Mouse (Mus musculus) midbrain, postnatal 0 days (tissue): ENCODE results near the gene Drosha. TPM values are rescaled to one million over a fixed set of nuclear protein-coding genes. Genes with fewer than 3 reads are reported as not detected.

ENCODE experiments used
- ATAC-seq: fragments of 200-750 bp; cut with Nextera tagmentation; 2 replicates; pipeline ENCODE4 v1.8.0; 2017; ENCODE audit warnings: moderate number of reproducible peaks, mild to moderate bottlenecking, moderate TSS enrichment, moderate library complexity; ENCODE audit not compliant: low FRiP score
- DNase-seq: peaks from one replicate; pipeline ENCODE4 v3.0.0-alpha.2; 2015; ENCODE audit warnings: low spot score
- H3K27ac ChIP-seq: fragments of 300-500 bp; sonication (generic); 2 replicates; pipeline ENCODE4 v1.5.1; 2014; ENCODE audit warnings: low read depth, mild to moderate bottlenecking, low read length, mixed read lengths
- H3K27me3 ChIP-seq: fragments of 300-500 bp; sonication (generic); 2 replicates; pipeline ENCODE4 v1.6.1; 2014; ENCODE audit warnings: low read length, control low read depth, mixed read lengths; ENCODE audit not compliant: insufficient read depth
- H3K36me3 ChIP-seq: fragments of 300-500 bp; sonication (generic); 2 replicates; pipeline ENCODE4 v1.6.1; 2014; ENCODE audit warnings: low read length, control low read depth, mixed read lengths; ENCODE audit not compliant: insufficient read depth
- H3K4me1 ChIP-seq: fragments of 300-500 bp; sonication (generic); 2 replicates; pipeline ENCODE4 v1.6.1; 2014; ENCODE audit warnings: mild to moderate bottlenecking, control low read depth, antibody characterized with exemption, low read length, mixed read lengths; ENCODE audit not compliant: insufficient read depth
- H3K4me2 ChIP-seq: fragments of 300-500 bp; sonication (generic); 2 replicates; pipeline ENCODE4 v1.6.1; 2014; ENCODE audit warnings: low read depth, mild to moderate bottlenecking, low read length, mixed read lengths; ENCODE audit not compliant: poor library complexity, severe bottlenecking
- H3K4me3 ChIP-seq: fragments of 300-500 bp; sonication (generic); 2 replicates; pipeline ENCODE4 v1.5.1; 2014; ENCODE audit warnings: low read depth, mild to moderate bottlenecking, low read length, moderate library complexity
- H3K9ac ChIP-seq: fragments of 300-500 bp; sonication (generic); replicated peaks from 2 replicates; pipeline ENCODE4 v1.6.1; 2014; ENCODE audit warnings: mild to moderate bottlenecking, low read length, moderate library complexity, mixed read lengths; ENCODE audit not compliant: poor library complexity, severe bottlenecking
- H3K9me3 ChIP-seq: fragments of 300-500 bp; sonication (generic); 2 replicates; pipeline ENCODE4 v1.6.1; 2016; ENCODE audit warnings: low read length, control low read depth
- CTCF ChIP-seq: IDR thresholded peaks from 2 replicates; pipeline ENCODE4 v1.5.1; 2016; ENCODE audit warnings: antibody characterized with exemption, mild to moderate bottlenecking
- WGBS: fragments of 180-500 bp; shearing (Covaris S2); extraction: QIAGEN DNeasy Blood & Tissue Kit; methylation state at CpG from one replicate; pipeline ENCODE4 v1.1.7; 2014; 5-methylcytosine and 5-hydroxymethylcytosine counted together
- polyA plus RNA-seq: library from polyadenylated mRNA; unstranded; fragments of >200 nt; fragmentation: Nextera tagmentation; extraction: Ambion mirVana; gene quantifications from 2 replicates; pipeline ENCODE4 v1.2.1, GENCODE M21; 2015
- total RNA-seq: library from RNA; depleted of rRNA; stranded (reverse); fragments of >200 nt; gene quantifications from 2 replicates; pipeline ENCODE4 v1.2.3, GENCODE M21; 2014

Drosha gene
- total and polyA plus RNA-seq, 2 experiments from 2014 or later = 41.5 to 44.8 TPM

- 92% methylated on average over 15 of the region's 15 CpGs for WGBS
- TF ChIP-seq CTCF = no peak
- Histone ChIP-seq H3K4me3 (no peak overlapping the region), H3K9ac (no peak overlapping the region), H3K9me3 (no peaks in the 10 kb centered on the region), H3K4me2 (no peak overlapping the region), H3K27ac (no peak overlapping the region), H3K4me1 (no peaks in the 10 kb centered on the region), H3K27me3 (no peaks in the 10 kb centered on the region), H3K36me3 (peaks cover 46% of the 10 kb centered on the region)
- no peak for DNase-seq
- no peak for ATAC-seq
Observed at GRCm38 (mm10) chr15:12884855-12885254, 60.2 kb downstream of the Drosha start.

DNA sequence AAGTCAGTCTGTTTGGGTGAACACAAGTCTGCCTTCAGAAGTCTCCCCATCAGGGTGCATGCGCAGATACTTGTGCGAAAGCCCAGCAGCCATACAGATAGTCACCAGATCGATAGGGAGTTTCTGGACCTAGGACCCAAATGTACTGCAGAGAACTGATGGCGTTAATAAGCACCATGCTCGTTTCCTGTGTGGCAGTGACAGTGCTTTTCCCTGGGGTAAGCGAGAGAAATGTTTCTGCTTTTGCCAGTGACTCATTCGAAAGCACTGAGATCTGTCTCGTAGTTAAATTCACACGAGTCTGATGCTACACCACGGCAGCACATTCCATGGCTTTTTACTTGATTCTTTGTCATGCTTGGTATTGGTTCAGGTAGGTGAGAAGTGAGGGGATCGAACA lies 60.7 kb downstream of the Drosha start:
- Histone ChIP-seq H3K4me3 (no peak overlapping the region), H3K4me2 (no peak overlapping the region), H3K9ac (no peak overlapping the region), H3K9me3 (no peaks in the 10 kb centered on the region), H3K36me3 (peaks cover 47% of the 10 kb centered on the region), H3K4me1 (no peaks in the 10 kb centered on the region), H3K27ac (no peak overlapping the region), H3K27me3 (no peaks in the 10 kb centered on the region)
- no peak for TF ChIP-seq CTCF
- 93% methylated on average over 11 of the region's 11 CpGs for WGBS
- ATAC-seq (no peak), DNase-seq (no peak)

DNA sequence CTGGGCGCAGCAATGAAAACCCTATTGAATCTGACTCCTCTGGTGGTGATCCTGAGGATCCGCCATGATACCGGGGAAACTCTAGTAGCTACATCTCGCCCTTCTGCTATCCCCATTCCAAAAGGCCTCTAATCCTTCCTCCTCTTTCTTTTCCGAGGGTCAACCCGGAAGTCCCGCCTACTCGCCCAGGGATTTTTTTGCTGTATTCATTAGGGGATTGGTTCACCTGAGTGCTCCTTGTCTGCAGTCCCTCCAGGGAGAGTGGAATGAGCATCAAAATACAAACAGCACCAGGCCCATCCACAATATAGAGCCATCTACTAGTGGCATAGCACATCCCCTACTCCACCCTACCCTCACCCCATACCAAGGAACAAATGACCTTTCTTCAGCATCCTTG lies 62.6 kb downstream of the Drosha start:
- no peaks in the 10 kb centered on the region for H3K4me1 ChIP-seq
- 88% methylated on average over 8 of the region's 8 CpGs for WGBS
- H3K9me3 ChIP-seq = no peaks in the 10 kb centered on the region
- DNase-seq = no peak
- TF ChIP-seq CTCF = no peak
- H3K4me3 ChIP-seq = no peak overlapping the region
- H3K27me3 ChIP-seq = no peaks in the 10 kb centered on the region
- ATAC-seq = no peak
- H3K4me2 ChIP-seq = no peak overlapping the region
- H3K9ac ChIP-seq = no peak overlapping the region
- peaks cover 54% of the 10 kb centered on the region for H3K36me3 ChIP-seq
- H3K27ac ChIP-seq = no peak overlapping the region

DNA sequence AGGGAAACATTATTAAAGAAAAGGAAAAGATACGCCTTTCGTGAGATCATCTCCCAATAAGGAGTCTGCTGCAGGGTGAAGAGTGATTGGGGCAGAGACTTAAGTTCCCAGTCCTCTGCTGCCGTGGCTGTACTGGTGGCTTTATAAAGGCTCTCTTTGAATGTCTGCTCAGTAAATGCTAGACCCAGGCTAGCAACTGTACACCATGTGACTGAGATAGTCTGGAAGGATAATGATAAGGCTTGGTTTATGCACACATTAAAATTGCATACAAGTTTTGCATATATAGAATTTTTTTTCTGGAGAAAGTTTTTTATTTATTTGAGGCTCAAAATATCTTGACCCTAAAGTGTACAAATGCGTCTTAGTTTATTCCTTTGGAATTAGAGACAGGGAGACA lies 63.7 kb downstream of the Drosha start:
- Histone ChIP-seq H3K4me2 (no peak overlapping the region), H3K4me1 (no peaks in the 10 kb centered on the region), H3K4me3 (no peak overlapping the region), H3K27me3 (no peaks in the 10 kb centered on the region), H3K36me3 (peaks cover 49% of the 10 kb centered on the region), H3K9me3 (no peaks in the 10 kb centered on the region), H3K9ac (no peak overlapping the region), H3K27ac (no peak overlapping the region)
- DNase-seq = no peak
- TF ChIP-seq CTCF = no peak
- no peak for ATAC-seq
- WGBS = 77% methylated on average over 4 of the region's 4 CpGs

DNA sequence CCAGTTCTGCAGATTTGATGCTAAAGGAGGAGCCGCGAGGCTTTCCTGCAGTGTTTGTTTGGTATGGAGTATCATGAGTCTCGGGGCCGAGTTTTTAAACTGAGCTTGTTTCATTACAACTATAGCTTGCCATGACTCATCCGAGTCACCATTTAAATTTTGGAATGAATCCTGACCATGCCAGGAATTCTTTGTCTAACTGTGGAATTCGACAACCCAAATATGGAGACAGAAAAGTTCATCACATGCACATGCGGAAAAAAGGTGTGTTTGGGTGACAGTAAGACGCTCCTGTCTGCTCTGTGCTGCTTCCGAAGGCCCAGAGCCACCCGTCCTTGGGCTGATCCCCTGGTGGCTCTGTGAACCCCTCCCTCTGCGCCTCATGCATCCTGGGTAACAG lies 65.3 kb downstream of the Drosha start:
- no peak overlapping the region for H3K4me2 ChIP-seq
- WGBS = 96% methylated on average over 11 of the region's 11 CpGs
- no peak for TF ChIP-seq CTCF
- DNase-seq (no peak), ATAC-seq (no peak)
- H3K9ac ChIP-seq = no peak overlapping the region
- no peak overlapping the region for H3K27ac ChIP-seq
- no peaks in the 10 kb centered on the region for H3K9me3 ChIP-seq
- no peak overlapping the region for H3K4me3 ChIP-seq
- H3K4me1 ChIP-seq = no peaks in the 10 kb centered on the region
- H3K27me3 ChIP-seq = no peaks in the 10 kb centered on the region
- H3K36me3 ChIP-seq = peaks cover 40% of the 10 kb centered on the region

DNA sequence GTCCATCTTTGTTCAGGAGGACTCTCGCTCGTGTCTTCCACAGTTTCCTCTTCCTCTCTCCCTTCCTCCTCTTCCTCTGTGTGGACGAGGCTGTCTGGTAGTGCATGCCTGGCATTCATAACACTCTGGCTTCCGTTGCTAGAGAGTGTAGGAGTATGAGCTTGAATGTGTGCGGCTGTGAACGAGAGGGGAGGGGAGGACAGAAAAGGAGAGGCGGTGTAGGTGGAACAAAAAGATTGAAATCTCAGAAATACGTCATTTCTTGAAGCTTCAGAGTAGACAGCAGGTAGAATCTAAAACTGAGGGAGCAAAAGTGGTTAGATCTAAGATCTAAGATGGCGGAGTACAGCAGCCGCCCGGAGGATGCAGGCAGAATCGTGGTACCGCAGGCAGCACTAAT lies 70.8 kb downstream of the Drosha start:
- no peaks in the 10 kb centered on the region for H3K27me3 ChIP-seq
- WGBS = 90% methylated on average over 13 of the region's 13 CpGs
- H3K4me1 ChIP-seq = no peaks in the 10 kb centered on the region
- no peak for TF ChIP-seq CTCF
- DNase-seq (no peak), ATAC-seq (no peak)
- H3K4me3 ChIP-seq = no peak overlapping the region
- H3K36me3 ChIP-seq = peaks cover 22% of the 10 kb centered on the region
- no peaks in the 10 kb centered on the region for H3K9me3 ChIP-seq
- H3K27ac ChIP-seq = no peak overlapping the region
- H3K9ac ChIP-seq = no peak overlapping the region
- no peak overlapping the region for H3K4me2 ChIP-seq
